Mouse (Mus musculus) G1E-ER4 (cell line): ENCODE results near the gene Apol7e. TPM values are rescaled to one million over a fixed set of nuclear protein-coding genes. Genes with fewer than 3 reads are reported as not detected.
"Not testable (repeated sequence)": the region's sequence is repeated elsewhere in the genome, so short reads cannot be mapped to it uniquely, and the experiment has no call there.

Experiments
- GATA1 ChIP-seq: IDR thresholded peaks from one replicate; pipeline ENCODE4 v1.8.0; 2012; ENCODE audit warnings: low read length, inconsistent platforms
- polyA plus RNA-seq: library from polyadenylated mRNA; stranded (reverse); fragments of >175 nt; gene quantifications from 2 replicates; pipeline ENCODE4 v1.2.3, GENCODE M21; 2012

Apol7e gene
- not detected in 2 replicates for polyA plus RNA-seq

DNA sequence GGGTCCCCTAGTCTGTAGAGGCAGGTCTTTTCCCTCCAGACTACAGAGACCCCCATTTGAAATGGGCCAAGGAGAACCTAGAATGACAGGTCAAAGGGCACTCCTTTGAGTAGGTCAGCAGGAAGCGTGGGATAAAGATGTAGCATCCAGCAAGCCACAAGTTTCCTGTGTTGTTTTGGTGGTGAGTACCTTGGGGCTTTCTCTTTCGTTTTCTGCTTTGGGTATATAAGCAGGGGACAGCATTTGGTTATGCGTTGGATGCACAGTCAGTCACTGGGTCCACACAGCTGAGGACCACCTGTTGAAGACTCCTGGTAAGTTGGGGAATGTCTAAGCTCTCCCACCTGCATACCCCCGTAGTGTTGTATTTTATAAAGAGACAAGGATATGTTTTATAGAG lies at the start of gene Apol7e:
Apol7e (plus strand) TSS at position 202 of the 400 bp plus-strand sequence.
- TF ChIP-seq GATA1 = not testable (repeated sequence)

DNA sequence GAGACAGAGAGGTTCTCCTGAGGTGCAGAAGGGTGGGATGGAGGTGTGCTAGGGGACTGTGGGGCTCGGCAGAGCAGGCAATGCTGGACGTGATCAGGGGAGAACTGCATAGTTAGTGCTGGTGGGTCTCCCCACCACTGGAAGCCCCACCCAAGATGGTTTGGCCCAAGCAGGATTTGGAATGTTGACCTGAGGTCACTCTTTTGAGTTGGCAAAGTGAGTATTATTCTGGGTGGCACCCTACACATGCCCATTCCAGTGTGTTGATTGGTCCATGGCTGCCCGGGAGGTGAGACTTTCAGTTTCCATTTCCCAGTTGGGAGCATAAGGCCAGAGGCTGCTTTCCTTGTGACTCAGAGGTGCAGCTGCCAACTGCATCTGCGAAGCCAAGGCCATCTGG lies 30.1 kb downstream of the Apol7e start, which contains the start of gene Apol9b:
Apol9b (plus strand) TSS at position 301 of the 400 bp plus-strand sequence.
- TF ChIP-seq GATA1 = not testable (repeated sequence)

DNA sequence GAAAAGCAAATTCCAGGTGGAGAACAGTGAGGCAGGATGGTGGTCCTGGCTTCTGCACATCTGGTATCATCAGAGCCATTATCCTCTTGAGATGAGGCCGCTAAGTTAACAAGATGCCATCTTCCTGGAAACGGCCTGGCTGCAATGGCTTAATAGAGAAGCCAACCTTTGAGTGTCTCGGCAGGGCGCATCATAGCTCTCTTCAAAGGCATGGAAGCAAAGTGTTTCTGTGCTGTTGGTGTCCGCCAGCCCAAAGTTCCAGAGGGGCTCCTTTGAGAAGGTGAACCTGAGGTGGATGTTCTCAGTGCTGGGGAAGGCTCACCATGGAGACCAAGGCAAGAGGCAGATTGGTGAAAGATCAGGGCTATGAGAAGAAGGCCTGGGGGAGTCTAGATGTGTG lies 32.9 kb downstream of the Apol7e start:
- no peak for TF ChIP-seq GATA1

DNA sequence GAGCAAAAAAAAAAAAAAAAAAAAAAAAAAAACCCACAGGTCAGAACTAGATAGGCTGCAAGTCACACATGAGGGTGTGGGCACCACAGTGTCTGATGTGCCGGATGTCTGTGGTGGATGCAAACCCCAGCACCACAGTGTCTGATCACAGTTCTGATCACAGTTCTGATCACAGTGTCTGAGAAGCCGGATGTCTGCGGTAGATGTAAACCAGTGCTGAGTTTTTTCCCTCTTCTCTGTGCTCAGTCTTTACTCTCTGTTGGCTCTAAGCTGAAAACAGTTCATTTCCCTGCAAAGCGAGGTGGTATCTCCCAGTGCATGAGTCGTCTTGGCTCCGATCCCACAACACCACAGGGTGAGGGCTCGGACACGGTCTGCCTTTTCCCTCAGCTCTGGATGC lies 34.7 kb downstream of the Apol7e start:
- TF ChIP-seq GATA1 = peak; percentile 17

GRCm38 (mm10) chr15:77740511-77741297 lies 42.0 kb downstream of the Apol7e start:
- no peak for TF ChIP-seq GATA1

DNA sequence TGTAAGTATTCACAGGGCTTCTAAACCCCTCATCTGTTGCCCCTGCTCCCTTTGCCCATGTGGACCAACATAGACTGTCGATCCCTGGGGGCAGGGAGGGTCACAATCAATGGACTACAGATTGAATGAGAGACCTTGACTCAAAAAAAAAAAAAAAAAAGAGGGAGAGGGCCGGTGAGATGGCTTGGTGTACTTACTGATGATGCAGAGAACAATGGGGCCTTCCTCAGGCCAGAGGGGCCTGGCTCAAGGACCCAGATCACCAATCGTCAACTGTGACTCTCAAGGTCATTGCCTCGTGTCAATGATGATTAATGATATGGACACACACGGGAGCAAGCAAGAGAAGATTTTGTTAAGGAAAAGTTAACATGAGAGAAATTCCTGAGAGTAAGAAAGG lies 46.0 kb downstream of the Apol7e start:
- TF ChIP-seq GATA1 = no peak

DNA sequence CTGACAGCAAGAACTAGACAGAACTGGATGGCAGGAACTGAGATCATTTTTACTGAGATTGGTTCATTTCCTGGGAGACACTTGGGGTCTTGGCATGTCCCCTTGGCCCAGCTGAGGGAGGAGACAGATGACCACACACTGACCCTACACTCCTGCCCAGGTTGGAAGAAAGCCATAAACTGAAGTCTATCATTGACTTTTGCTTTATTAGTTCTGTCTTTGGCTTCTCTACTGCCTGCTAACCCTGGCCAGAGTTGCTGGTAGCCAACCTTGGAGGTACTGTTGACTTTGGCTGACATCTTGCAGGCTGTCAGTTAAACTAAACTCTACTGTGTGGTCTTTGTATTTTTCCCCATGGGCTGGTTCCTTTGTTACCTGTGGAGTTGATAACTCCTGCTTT lies 46.4 kb downstream of the Apol7e start:
- TF ChIP-seq GATA1 = no peak

GRCm38 (mm10) chr15:77746326-77746725 lies 47.7 kb downstream of the Apol7e start:
- no peak for TF ChIP-seq GATA1

- TF ChIP-seq GATA1 = no peak
Observed at GRCm38 (mm10) chr15:77748414-77748813, 49.8 kb downstream of the Apol7e start.

DNA sequence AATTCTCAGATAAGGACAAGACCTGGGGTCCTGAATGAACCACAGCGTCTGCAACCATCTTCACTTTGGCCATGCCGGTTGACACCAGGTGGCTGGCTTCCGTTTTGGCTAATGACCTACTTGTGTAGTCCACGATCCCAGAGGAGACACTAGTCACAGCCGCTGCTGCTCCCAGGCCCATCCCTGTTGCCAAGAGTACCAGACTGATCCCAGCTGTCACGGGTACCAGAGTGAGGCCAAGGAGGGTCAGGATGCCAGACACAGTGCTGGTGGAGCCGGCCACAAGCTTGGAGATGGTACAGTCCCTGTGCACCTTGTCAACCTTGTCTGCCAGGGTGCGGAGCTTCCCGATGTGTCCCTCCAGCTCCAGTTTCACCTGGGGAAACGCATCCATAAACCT lies 51.1 kb downstream of the Apol7e start:
- TF ChIP-seq GATA1 = no peak

DNA sequence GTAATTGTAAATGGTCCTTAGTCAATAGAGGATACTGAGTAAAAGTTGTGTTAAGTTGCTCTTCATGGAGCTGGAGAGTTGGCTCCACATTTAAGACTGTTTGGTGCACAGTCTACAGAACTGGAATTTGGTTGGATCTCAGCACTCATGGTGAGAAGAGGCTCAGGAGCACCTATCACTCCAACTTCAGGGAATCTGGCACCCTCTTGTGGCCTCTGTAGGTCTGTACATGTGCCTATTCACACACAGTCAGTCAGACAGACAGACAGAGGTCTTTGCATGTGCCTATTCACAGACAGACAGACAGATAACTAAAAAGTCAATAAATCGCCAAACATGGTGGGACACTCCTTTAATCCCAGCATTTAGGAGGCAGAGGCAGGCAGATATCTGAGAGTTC lies 51.8 kb downstream of the Apol7e start:
- TF ChIP-seq GATA1 = no peak

DNA sequence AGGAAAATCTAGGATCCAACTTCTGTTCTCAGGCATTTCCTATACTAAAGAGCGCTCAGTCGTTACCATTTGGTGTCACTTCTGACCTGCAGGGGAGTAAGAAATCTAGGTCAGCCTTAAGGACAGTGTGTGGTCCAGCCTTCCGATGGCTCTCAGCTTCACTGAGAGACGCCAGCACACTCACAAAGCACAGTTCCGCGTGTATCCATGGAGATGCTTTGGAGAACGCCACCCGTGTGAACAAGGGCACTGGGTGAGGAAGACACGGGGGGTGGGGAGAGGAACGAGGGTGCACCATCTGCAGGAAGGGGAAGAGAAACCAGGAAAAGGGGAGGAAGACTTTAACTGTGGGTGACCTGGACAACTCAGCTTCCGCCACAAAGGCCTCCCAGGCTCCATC lies 53.8 kb downstream of the Apol7e start:
- TF ChIP-seq GATA1 = no peak

DNA sequence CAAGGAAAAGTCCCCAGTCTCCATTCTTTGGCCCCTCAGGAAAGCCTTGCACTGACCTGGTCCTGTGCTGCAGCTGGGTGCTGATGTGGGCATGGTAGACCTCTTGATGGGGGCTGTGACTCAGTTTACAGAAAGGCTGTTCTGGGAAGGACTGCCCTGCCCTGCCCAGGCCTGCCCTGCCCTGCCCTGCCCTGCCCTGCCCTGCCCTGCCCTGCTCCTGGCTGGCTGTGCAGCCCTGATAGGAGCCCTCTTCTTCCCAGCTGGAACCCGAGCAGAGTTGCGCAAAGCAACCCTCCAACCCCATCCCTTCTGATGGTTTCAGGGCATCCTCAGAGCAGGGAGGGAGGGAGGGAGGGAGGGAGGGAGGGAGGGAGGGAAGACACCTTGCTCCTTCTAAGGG lies 56.5 kb downstream of the Apol7e start:
- no peak for TF ChIP-seq GATA1

- TF ChIP-seq GATA1 = no peak
Observed at GRCm38 (mm10) chr15:77756081-77756480, 57.4 kb downstream of the Apol7e start.

DNA sequence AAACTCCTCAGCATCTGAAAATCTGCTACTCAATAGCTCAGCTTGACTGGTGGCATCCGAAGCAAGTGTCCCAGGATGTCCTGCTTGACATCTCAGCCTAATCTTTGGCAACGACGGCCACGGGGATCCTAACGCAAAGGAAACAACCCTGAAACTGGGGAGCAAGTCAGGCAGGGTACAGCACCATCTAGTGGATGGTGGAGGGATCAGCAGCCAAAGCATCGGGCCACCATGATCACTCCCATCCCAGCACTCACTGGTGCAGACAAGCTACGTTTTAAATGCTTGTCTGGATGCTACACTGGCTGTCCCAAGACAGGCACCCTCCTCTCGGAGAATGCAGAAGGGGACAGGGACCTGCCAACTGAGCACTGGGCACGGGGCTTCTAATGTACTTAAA lies 58.2 kb downstream of the Apol7e start, which contains the start of gene Apol8:
Apol8 (minus strand) TSS at position 156 of the 400 bp plus-strand sequence.
- no peak for TF ChIP-seq GATA1

GRCm38 (mm10) chr15:77757586-77758226 lies 59.0 kb downstream of the Apol7e start:
- no peak for TF ChIP-seq GATA1

DNA sequence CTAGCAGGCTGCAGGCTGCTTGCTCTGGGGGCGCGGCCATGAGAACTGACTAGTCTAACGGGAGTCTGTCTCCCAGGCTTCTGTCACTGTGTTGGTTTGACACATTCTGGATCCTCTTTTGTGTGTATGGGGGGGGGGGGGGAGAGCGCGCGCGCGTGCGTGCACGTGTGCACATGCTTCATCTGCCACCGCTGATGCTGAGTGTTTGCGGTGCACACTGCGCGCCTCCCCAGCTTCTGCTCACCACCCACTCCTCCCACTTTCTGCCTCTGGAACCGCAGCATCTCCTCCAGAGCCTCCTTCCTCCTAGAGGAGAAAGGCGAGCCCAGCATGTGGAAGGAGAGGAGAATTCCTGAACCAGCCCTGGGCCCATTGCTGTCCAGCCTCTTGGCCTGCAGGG lies 61.4 kb downstream of the Apol7e start:
- TF ChIP-seq GATA1 = no peak
